Mouse (Mus musculus) urinary bladder, postnatal 4 days (tissue): ENCODE results near the gene Gabrb2.

Experiments used
- DNase-seq, 2 experiments: peaks; one replicate each; pipeline ENCODE4 v3.0.0; 2021 to 2022; ENCODE audit warnings: low spot score in 2 of 2

Gabrb2 gene

DNA sequence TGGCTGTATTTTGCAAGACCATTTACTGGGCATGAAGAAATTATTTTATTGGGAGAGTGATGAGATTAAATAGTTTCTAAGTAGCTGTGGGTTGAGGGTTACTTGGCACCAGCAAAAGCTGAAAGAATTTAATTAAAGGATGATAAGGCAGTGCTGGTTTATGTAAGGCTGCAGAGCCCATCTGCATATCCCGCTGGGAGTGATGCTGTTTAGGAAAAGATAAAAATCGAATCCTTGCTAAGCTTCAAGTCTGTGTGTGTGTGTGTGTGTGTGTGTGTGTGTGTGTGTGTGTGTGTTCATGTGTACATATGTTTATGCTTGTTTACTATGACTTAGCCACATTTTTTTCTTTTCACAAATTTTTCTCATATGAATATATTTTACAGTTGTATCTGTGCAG, 113.0 kb downstream of the Gabrb2 start:
- DNase-seq, result no peak

- no peak for DNase-seq
Measured at GRCm38 (mm10) chr11:42535286-42535685, 115.7 kb downstream of the Gabrb2 start.

DNA sequence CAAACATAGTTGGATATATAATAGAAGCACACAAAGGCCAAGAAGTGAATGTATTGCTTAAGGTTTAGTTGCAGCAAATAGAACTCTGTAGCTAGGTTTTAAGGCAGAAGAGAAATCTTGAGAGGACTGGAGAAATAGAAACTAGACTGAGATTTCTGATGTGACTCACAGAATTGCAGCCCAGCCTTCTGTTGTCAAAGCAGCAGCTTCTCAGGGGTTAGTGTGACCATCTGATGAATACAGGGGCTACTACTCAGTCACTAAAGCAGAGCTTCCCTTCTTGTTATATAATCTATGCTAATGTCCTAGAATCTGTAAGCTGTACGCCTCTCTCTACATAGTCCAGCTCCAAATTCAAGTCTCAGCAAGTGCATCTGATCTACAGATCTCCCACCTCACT, 116.3 kb downstream of the Gabrb2 start:
- no peak for DNase-seq

GRCm38 (mm10) chr11:42542861-42543260, 123.3 kb downstream of the Gabrb2 start:
- no peak for DNase-seq

DNA sequence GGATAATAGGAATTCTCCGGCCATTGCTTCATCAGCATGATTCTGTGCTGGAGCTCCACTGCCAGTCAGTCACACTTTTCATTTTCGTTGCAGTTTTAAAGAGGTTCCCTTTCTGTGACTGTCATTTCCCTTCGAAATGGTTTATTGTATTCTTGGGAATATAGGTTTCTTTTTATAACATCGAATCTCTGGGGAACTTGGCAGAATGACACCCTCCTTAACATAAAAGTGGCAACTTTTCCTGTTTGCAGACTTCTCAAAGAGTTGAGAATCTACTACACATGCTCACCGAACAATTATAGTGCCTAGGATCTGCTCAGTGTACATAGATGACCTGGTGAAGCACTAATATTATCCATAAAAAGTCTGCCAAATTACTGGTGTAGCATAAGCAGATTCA, 146.5 kb downstream of the Gabrb2 start:
- no peak for DNase-seq

GRCm38 (mm10) chr11:42571467-42571866, 151.9 kb downstream of the Gabrb2 start:
- no peak for DNase-seq

DNA sequence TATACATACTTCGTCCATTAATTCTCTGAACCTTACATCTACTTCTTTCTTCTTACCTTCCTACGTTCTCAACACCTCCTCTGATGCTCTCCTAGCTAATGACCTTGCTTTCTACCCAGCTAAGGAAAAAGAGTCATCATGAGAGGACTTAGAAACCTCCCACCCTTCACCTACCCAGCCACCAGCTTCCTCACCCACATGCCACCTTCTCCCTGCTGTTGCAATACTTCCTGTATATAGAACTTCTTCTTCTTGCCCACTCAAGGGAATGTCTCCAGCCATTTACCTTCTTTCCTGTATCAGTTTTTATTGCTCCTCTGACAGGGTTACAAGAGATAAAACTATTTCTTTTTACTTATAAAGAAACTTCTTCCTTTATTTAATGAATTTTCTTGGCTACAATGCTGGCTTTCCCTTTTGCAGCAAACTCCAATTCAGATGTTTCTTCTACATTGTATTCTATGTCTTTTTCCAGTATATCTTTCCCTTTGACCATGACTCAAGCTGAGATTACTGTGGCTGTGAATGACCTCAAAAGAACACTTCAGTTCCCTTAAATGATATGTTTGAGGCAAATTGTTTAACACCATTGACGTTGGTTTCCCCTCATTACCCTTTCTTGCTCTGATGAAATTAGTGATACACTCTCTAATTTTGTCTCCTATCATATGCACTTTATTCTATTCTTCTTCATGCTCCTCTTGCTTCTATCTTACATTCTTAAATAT, 155.8 kb downstream of the Gabrb2 start:
- no peak for DNase-seq

GRCm38 (mm10) chr11:42579804-42580203, 160.2 kb downstream of the Gabrb2 start:
- DNase-seq, result no peak

- DNase-seq, result no peak
Measured at GRCm38 (mm10) chr11:42581123-42581522, 161.6 kb downstream of the Gabrb2 start.

DNA sequence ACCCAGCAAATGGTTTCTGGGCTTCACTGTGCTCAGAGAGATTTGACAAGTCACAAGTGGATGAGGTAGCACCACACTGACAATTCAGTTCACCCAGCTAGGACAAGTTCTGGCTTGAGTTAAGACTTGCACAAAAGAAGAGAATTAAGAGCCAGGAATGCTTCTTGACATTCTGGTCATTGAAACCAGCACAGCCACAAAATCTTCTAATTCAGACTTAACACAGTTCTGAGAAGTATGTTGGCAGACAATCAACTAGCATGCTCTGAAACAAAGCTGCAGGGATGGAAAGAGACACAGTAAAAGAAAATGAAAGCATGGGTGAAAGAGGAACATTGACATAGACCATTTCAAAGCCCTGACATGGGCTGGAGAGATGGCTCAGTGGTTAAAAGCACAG, 162.2 kb downstream of the Gabrb2 start:
- no peak for DNase-seq

- DNase-seq, result no peak
Measured at GRCm38 (mm10) chr11:42592418-42592817, 172.9 kb downstream of the Gabrb2 start.

DNA sequence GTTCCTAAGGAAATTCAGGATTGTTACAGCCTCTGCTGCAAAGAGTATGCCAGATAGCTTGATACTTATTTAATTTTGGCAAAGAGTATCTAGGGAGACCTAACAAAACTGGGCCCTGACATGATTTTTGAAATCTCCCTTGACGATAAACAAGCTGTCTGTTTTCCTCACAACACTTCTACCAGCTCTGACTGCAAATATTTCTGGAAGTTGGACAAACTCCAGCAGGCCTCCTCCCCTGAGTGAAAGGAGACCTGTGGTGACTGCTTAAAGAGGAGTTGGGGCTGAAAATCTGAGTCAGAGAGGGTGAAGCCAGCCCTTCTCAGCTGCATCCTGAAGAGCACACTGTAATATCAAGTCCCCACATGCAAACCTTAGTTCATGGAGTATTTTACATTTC, 186.7 kb downstream of the Gabrb2 start:
- no peak for DNase-seq

DNA sequence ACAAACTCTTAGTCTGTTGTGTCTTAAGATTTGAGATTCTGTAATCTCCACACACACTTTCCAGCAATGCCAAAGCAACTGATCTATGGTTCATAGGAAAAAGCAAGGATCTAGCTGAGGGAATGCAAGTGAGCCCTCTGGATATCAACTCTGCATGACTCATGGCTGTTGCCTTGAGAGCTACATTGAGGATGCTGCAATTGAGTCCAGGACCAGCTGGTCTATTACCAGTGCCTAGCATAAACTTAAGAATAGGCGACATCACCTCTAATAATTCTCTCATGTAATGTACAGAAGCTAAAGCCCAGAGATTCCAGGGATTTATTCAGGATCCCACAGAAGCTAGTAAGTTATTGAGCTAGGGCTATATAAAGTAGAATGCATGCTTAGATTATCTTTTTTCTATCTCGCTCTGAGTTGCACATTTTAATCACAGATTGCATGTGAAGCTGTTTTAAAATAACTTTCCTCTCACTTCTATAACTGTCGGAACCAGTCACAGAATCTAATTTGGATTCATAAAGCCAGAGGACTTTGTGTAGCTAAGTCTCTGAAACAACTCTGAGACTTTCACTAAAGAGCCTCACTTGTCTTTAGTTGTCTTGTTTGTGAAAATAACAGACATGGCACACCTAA, 189.7 kb downstream of the Gabrb2 start:
- DNase-seq, result no peak

DNA sequence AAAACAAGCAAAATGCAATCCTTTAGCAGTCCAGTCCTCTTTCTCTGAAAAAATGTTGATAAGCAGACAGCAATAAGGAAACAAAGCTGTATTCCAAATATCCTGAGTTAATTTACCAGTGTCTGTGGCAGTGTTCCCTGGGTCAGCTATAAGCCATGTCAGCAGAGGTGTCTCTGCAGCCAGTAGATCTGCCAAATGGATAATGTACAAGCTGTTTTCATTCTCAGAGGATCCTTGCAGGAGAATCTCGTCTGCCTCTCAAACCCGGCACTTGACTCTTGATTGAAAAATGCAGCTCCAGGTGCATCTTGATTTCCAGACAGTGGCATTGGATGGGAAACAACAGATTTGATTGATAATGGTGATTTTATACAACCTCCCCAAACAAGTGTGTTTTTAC, 198.6 kb downstream of the Gabrb2 start:
- DNase-seq, result no peak

DNA sequence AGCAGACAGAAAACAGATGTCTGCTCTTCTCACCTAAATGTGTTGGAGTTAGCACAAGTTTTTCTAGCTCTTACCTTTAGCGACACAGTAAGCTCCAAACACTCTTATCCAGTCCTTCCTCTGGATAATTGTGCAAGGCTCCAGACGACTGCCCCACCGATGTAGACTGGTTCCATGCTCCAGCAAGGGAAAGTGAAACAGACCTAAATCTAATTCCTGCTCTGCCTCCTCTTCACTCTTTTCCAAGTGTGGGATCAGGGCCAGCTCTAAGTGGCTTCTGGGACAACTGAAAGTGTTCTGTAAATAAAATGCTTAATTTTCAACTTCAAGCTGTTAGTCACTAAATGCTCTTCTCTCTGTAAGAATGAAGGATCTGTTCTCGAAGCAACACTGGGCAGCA, 201.6 kb downstream of the Gabrb2 start:
- no peak for DNase-seq

- no peak for DNase-seq
Measured at GRCm38 (mm10) chr11:42650111-42650510, 230.6 kb downstream of the Gabrb2 start.

- DNase-seq, result no peak
Measured at GRCm38 (mm10) chr11:42651572-42651971, 232.0 kb downstream of the Gabrb2 start.

- DNase-seq, result no peak
Measured at GRCm38 (mm10) chr11:42654189-42654588, 234.6 kb downstream of the Gabrb2 start.

GRCm38 (mm10) chr11:42668657-42669056, 249.1 kb downstream of the Gabrb2 start:
- no peak for DNase-seq
